Mouse (Mus musculus) stomach, postnatal 0 days (tissue): ENCODE data around the gene Prr11. TPM values are rescaled to one million over a fixed set of nuclear protein-coding genes. Genes with fewer than 3 reads are reported as not detected.

Experiments used
- ATAC-seq: fragments of 200-750 bp; cut with Nextera tagmentation; 2 replicates; pipeline ENCODE4 v1.8.0; 2017; ENCODE audit not compliant: low FRiP score, low TSS enrichment
- DNase-seq: peaks from one replicate; pipeline ENCODE4 v3.0.0-alpha.2; 2016; ENCODE audit warnings: low spot score
- H3K27ac ChIP-seq: fragments of 300-500 bp; sonication (generic); replicated peaks from 2 replicates; pipeline ENCODE4 v1.5.1; 2014; ENCODE audit warnings: mild to moderate bottlenecking, control low read depth
- H3K27me3 ChIP-seq: fragments of 300-500 bp; sonication (generic); 2 replicates; pipeline ENCODE4 v1.6.1; 2014; ENCODE audit warnings: low read length; ENCODE audit not compliant: control insufficient read depth, insufficient read depth
- H3K36me3 ChIP-seq: fragments of 300-500 bp; sonication (generic); 2 replicates; pipeline ENCODE4 v1.6.1; 2014; ENCODE audit warnings: low read length, mixed read lengths; ENCODE audit not compliant: control insufficient read depth, insufficient read depth
- H3K4me1 ChIP-seq: fragments of 300-500 bp; sonication (generic); replicated peaks from 2 replicates; pipeline ENCODE4 v1.6.1; 2014; ENCODE audit warnings: antibody characterized with exemption; ENCODE audit not compliant: control insufficient read depth, insufficient read depth
- H3K4me2 ChIP-seq: fragments of 300-500 bp; sonication (generic); replicated peaks from 2 replicates; pipeline ENCODE4 v1.6.1; 2014; ENCODE audit warnings: low read depth, mild to moderate bottlenecking, control low read depth, moderate library complexity
- H3K4me3 ChIP-seq: fragments of 300-500 bp; sonication (generic); 2 replicates; pipeline ENCODE4 v1.5.1; 2014; ENCODE audit warnings: low read depth, low read length, control low read depth
- H3K9ac ChIP-seq: fragments of 300-500 bp; sonication (generic); 2 replicates; pipeline ENCODE4 v1.6.1; 2014; ENCODE audit warnings: mild to moderate bottlenecking, low read length, control low read depth, mixed read lengths
- H3K9me3 ChIP-seq: fragments of 300-500 bp; sonication (generic); 2 replicates; pipeline ENCODE4 v1.6.1; 2016; ENCODE audit warnings: low read length; ENCODE audit not compliant: control insufficient read depth
- CTCF ChIP-seq: IDR thresholded peaks from 2 replicates; pipeline ENCODE4 v1.5.1; 2016; ENCODE audit warnings: antibody characterized with exemption, low read depth, mild to moderate bottlenecking, moderate library complexity
- EP300 ChIP-seq: optimal IDR thresholded peaks from 2 replicates; pipeline ENCODE3; 2016; ENCODE audit warnings: antibody characterized with exemption
- WGBS: fragments of 180-500 bp; shearing (Covaris S2); extraction: QIAGEN DNeasy Blood & Tissue Kit; methylation state at CpG from one replicate; pipeline ENCODE4 v1.1.7; 2014; 5-methylcytosine and 5-hydroxymethylcytosine counted together
- microRNA counts: library from miRNA; unstranded; fragments of <30 nt; microRNA quantifications from one replicate; lab custom pipeline; 2015
- microRNA-seq: library from miRNA; unstranded; fragments of <30 nt; microRNA quantifications from one replicate; pipeline ENCODE4, GENCODE M21; 2016
- polyA plus RNA-seq: library from polyadenylated mRNA; unstranded; fragments of >200 nt; fragmentation: Nextera tagmentation; extraction: Ambion mirVana; gene quantifications from 2 replicates; pipeline ENCODE4 v1.2.1, GENCODE M21; 2015

Prr11 gene
- polyA plus RNA-seq, 1 experiment from 2014 or later = 1.2 TPM

GRCm38 (mm10) chr11:87043052-87043451 lies 65.5 kb downstream of the Prr11 start:
- H3K9ac ChIP-seq = no peak overlapping the region
- ATAC-seq = no peak
- peaks cover 3% of the 10 kb centered on the region; the same call in 1 of the 2 replicates for H3K36me3 ChIP-seq
- WGBS = 83% methylated on average over 3 of the region's 3 CpGs
- H3K4me3 ChIP-seq = no peak overlapping the region
- no peak for TF ChIP-seq EP300
- no peak for TF ChIP-seq CTCF
- no peak overlapping the region for H3K27ac ChIP-seq
- no peak for DNase-seq
- no peak overlapping the region for H3K4me2 ChIP-seq
- H3K9me3 ChIP-seq = no peaks in the 10 kb centered on the region
- H3K4me1 ChIP-seq = no peaks in the 10 kb centered on the region
- H3K27me3 ChIP-seq = no peaks in the 10 kb centered on the region

- peak; percentile 49; the same call in 1 of the 2 replicates for ATAC-seq
- Histone ChIP-seq H3K4me1 (no peaks in the 10 kb centered on the region), H3K27me3 (no peaks in the 10 kb centered on the region), H3K36me3 (peaks cover 3% of the 10 kb centered on the region; the same call in 1 of the 2 replicates), H3K27ac (no peak overlapping the region), H3K4me3 (no peak overlapping the region), H3K9ac (no peak overlapping the region), H3K9me3 (no peaks in the 10 kb centered on the region), H3K4me2 (no peak overlapping the region)
- DNase-seq = no peak
- WGBS = 75% methylated on average over 9 of the region's 9 CpGs
- TF ChIP-seq CTCF (no peak), EP300 (no peak)
These were observed 69.1 kb downstream of the Prr11 start for GRCm38 (mm10) chr11:87039307-87039963.

MicroRNAs within 50 kb of the gene (microRNA counts, 519-probe panel; counts per million panel counts)
- microRNA mmu-miR-301a (lab: Ali Mortazavi, UCI) = 6,270 counts per million, percentile 80 among the panel's probes with 10 or more counts

Small RNAs within 50 kb of the gene (microRNA-seq; reads per million reads assigned to microRNA genes)
- gene Mir301 = 869 reads per million, percentile 70 among the genes with 10 or more reads in this experiment

Other genes with a start within 250 kb of the Prr11 start
- 3.9 and 4.0 TPM in 2 replicates for gene Ypel2, start 115.0 kb downstream of the Prr11 start, polyA plus RNA-seq
- 51.2 and 54.8 TPM in 2 replicates for gene Gdpd1, start 34.6 kb downstream of the Prr11 start, polyA plus RNA-seq
- gene Smg8, start 21.9 kb downstream of the Prr11 start, polyA plus RNA-seq = 10.3 and 10.8 TPM in 2 replicates
- 13.4 and 16.7 TPM in 2 replicates for gene Ska2, start 526 bp upstream of the Prr11 start, polyA plus RNA-seq
- gene Trim37, start 18.4 kb upstream of the Prr11 start, polyA plus RNA-seq = 8.5 and 8.8 TPM in 2 replicates